Mouse (Mus musculus) midbrain, embryonic 13.5 days (tissue): Measurements from ENCODE around the gene Sestd1. TPM values are rescaled to one million over a fixed set of nuclear protein-coding genes. Genes with fewer than 3 reads are reported as not detected.

ENCODE experiments used
- ATAC-seq: fragments of 200-750 bp; cut with Nextera tagmentation; 2 replicates; pipeline ENCODE4 v1.8.0; 2017; ENCODE audit warnings: mild to moderate bottlenecking, moderate TSS enrichment, moderate library complexity
- H3K27ac ChIP-seq: fragments of 300-500 bp; sonication (generic); 2 replicates; pipeline ENCODE4 v1.5.1; 2015; ENCODE audit warnings: inconsistent platforms, mild to moderate bottlenecking, moderate library complexity
- H3K27me3 ChIP-seq: fragments of 300-500 bp; sonication (generic); 2 replicates; pipeline ENCODE4 v1.6.1; 2015; ENCODE audit warnings: mild to moderate bottlenecking, inconsistent platforms
- H3K36me3 ChIP-seq: fragments of 300-500 bp; sonication (generic); 2 replicates; pipeline ENCODE4 v1.6.1; 2015; ENCODE audit warnings: mild to moderate bottlenecking, inconsistent platforms
- H3K4me1 ChIP-seq: fragments of 300-500 bp; sonication (generic); replicated peaks from 2 replicates; pipeline ENCODE4 v1.6.1; 2015; ENCODE audit warnings: inconsistent platforms
- H3K4me2 ChIP-seq: fragments of 300-500 bp; sonication (generic); replicated peaks from 2 replicates; pipeline ENCODE4 v1.6.1; 2015; ENCODE audit warnings: moderate library complexity, mild to moderate bottlenecking, inconsistent platforms
- H3K4me3 ChIP-seq: fragments of 300-500 bp; sonication (generic); replicated peaks from 2 replicates; pipeline ENCODE4 v1.5.1; 2015; ENCODE audit warnings: mild to moderate bottlenecking, inconsistent platforms
- H3K9ac ChIP-seq: fragments of 300-500 bp; sonication (generic); replicated peaks from 2 replicates; pipeline ENCODE4 v1.6.1; 2015; ENCODE audit warnings: mild to moderate bottlenecking, inconsistent platforms
- H3K9me3 ChIP-seq: fragments of 300-500 bp; sonication (generic); 2 replicates; pipeline ENCODE4 v1.6.1; 2016; ENCODE audit warnings: mild to moderate bottlenecking, inconsistent platforms
- WGBS: fragments of 180-500 bp; shearing (Covaris S2); methylation state at CpG from one replicate; pipeline ENCODE4 v1.1.7; 2015; 5-methylcytosine and 5-hydroxymethylcytosine counted together
- polyA plus RNA-seq: library from polyadenylated mRNA; unstranded; fragments of >200 nt; fragmentation: Nextera tagmentation; extraction: Ambion mirVana; gene quantifications from 2 replicates; pipeline ENCODE4 v1.2.1, GENCODE M21; 2015

Gene Sestd1
- polyA plus RNA-seq, 1 experiment from 2014 or later: 28.2 TPM

DNA sequence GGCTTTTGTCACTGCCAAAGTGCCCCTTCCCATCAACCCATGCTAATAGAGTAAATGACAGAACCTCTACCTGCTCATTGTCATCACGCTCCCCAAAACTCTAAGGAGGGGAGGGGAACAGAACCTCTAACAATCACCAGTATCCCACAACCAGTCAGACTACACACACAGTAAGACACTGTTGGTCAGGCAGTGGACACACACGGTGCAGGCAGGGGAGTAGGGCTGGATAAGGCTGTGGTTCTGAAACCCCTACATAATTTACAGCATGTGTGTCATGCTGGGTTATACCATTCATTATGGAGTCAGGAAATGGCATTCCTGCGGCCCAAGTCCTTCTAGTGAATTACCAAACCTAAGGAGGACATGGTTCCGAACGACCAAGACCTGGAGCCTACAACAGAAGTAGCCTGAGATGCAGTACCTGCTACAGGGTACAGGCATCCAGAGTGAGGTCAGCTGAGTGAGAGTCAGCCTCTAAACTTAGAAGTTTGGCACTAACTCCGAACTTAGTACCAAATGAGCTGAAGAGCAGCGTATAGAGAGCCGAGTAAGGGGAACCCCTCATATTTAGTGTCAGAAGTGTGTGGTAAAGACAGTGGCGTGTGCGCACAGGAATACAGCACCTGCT, 33.1 kb downstream of the Sestd1 start:
- ATAC-seq: no peak
- H3K4me2 ChIP-seq: no peak overlapping the region
- no peak overlapping the region for H3K4me3 ChIP-seq
- no peaks in the 10 kb centered on the region; the same call in 1 of the 2 replicates for H3K9me3 ChIP-seq
- no peak overlapping the region for H3K27ac ChIP-seq
- peaks cover 14% of the 10 kb centered on the region for H3K36me3 ChIP-seq
- peaks cover 18% of the 10 kb centered on the region for H3K4me1 ChIP-seq
- no peaks in the 10 kb centered on the region for H3K27me3 ChIP-seq
- 0 out of 2 replicates have a peak overlapping the region, but pooled peaks have one; percentile 4 for H3K9ac ChIP-seq
- 96% methylated on average over 10 of the region's 10 CpGs for WGBS

DNA sequence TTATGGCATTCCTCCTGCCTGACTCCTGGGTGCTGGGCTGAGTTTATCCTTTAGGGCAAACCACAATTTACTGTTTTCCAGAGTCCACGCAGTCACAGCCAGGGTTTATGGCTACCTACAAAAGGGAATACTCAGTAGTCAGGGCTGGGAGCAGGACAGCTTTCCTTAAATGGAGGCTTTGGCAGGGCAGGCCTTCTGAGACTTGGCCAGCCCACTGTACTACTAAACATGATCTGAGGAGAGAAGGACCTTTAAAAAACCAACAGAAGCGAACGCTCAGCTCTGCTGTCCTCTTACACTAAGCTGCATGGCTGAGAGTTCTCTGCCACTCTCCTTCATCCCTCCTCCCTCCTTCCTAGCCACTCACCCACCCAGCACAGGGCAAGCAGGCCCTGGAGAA, 34.6 kb downstream of the Sestd1 start:
- WGBS: 76% methylated on average over 3 of the region's 3 CpGs
- H3K4me1 ChIP-seq: peaks cover 18% of the 10 kb centered on the region
- H3K27ac ChIP-seq: no peak overlapping the region
- no peak overlapping the region for H3K4me2 ChIP-seq
- ATAC-seq: no peak
- no peak overlapping the region for H3K9ac ChIP-seq
- H3K9me3 ChIP-seq: no peaks in the 10 kb centered on the region; the same call in 1 of the 2 replicates
- H3K4me3 ChIP-seq: no peak overlapping the region
- peaks cover 21% of the 10 kb centered on the region for H3K36me3 ChIP-seq
- no peaks in the 10 kb centered on the region for H3K27me3 ChIP-seq

DNA sequence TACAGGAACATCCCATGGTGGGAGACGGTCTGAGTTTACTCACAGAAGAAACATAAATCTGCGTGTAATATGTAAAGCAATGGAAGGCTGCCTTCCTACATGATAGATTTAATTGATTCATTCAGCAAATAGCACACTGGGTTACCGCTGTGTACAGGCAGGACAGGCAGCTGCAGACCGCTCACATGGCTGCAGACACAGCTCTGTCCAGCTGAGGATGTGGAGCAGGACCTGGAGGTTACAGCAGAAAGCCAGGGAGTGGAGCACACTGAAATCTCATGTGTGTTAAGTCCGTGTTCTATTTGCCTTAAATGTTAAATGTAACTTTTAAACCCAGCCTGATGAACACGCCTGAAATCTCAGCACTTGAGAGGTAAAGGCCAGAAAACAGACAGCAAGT, 38.1 kb downstream of the Sestd1 start:
- Histone ChIP-seq H3K36me3 (peaks cover 42% of the 10 kb centered on the region), H3K9ac (no peak overlapping the region), H3K4me1 (peaks cover 6% of the 10 kb centered on the region; the same call in 1 of the 2 replicates), H3K4me2 (no peak overlapping the region), H3K4me3 (no peak overlapping the region), H3K27ac (no peak overlapping the region), H3K27me3 (no peaks in the 10 kb centered on the region), H3K9me3 (no peaks in the 10 kb centered on the region; the same call in 1 of the 2 replicates)
- ATAC-seq: no peak
- WGBS: 92% methylated on average over 6 of the region's 6 CpGs

DNA sequence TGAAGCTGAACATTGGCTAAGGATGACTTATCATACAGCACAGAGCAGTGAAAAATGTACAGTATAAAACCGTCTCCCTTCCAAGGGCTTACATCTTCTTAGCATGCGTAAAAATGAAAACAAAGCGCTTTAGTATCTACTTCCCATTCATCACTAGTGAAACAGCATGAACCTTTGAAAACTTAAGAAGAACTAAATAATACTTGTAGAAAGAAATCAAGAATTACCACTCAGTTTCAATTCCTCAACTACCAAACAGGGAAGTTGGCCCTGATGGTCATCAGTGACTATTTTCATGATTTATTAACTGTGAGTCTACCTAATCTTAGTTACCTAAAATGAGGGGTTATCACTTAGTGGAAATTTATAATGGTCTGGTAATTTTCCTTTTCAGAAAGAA, 41.8 kb downstream of the Sestd1 start:
- H3K27me3 ChIP-seq: no peaks in the 10 kb centered on the region
- H3K4me1 ChIP-seq: no peaks in the 10 kb centered on the region
- no peak overlapping the region for H3K9ac ChIP-seq
- no peak for ATAC-seq
- H3K4me2 ChIP-seq: no peak overlapping the region
- no peaks in the 10 kb centered on the region for H3K9me3 ChIP-seq
- 94% methylated on average over 3 of the region's 3 CpGs for WGBS
- no peak overlapping the region for H3K27ac ChIP-seq
- peaks cover 50% of the 10 kb centered on the region for H3K36me3 ChIP-seq
- no peak overlapping the region for H3K4me3 ChIP-seq

DNA sequence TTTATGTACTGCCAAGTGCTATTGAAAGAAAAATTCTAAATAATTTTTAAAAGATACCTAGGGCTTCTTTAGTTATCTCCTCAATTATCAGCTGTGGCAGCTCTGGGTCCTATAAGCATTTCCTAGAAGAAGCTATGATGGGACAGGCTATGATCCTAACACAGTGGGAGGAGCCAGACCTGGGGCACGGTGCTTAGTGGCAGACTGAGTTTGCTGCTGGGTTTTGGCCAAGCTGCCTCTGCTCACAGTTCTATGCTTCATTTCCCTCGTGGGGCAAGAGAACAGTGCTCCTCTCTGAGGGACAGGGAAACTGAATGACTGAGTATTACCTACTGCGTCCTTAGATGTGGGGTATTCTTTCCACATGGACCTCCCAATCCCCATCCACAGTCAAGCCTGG, 42.3 kb downstream of the Sestd1 start:
- Histone ChIP-seq H3K27ac (no peak overlapping the region), H3K4me2 (no peak overlapping the region), H3K27me3 (no peaks in the 10 kb centered on the region), H3K4me3 (no peak overlapping the region), H3K36me3 (peaks cover 51% of the 10 kb centered on the region), H3K4me1 (no peaks in the 10 kb centered on the region), H3K9ac (no peak overlapping the region), H3K9me3 (no peaks in the 10 kb centered on the region)
- WGBS: 82% methylated on average over 3 of the region's 3 CpGs
- no peak for ATAC-seq

DNA sequence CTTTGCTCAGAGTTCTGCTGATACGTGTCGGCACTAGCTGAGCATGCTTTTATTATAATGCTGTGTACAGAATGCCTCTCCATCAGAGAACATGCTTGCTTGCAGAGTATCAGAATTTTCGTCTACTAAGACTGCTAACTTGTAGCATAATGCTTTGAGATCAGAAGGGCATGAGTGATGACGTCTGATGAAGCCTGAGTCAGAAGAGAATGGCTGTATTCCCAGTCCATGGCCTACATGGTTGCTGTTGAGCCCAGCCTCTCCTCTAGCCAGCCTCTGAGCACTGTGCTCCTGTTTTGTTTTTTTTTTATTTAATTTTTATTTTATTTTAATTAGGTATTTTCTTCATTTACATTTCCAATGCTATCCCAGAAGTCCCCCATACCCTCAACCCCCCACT, 43.5 kb downstream of the Sestd1 start:
- H3K9ac ChIP-seq: no peak overlapping the region
- no peaks in the 10 kb centered on the region for H3K4me1 ChIP-seq
- no peaks in the 10 kb centered on the region for H3K9me3 ChIP-seq
- ATAC-seq: no peak
- H3K4me2 ChIP-seq: no peak overlapping the region
- no peak overlapping the region for H3K27ac ChIP-seq
- H3K27me3 ChIP-seq: no peaks in the 10 kb centered on the region
- peaks cover 63% of the 10 kb centered on the region for H3K36me3 ChIP-seq
- WGBS: 91% methylated on average over 4 of the region's 4 CpGs
- no peak overlapping the region for H3K4me3 ChIP-seq

DNA sequence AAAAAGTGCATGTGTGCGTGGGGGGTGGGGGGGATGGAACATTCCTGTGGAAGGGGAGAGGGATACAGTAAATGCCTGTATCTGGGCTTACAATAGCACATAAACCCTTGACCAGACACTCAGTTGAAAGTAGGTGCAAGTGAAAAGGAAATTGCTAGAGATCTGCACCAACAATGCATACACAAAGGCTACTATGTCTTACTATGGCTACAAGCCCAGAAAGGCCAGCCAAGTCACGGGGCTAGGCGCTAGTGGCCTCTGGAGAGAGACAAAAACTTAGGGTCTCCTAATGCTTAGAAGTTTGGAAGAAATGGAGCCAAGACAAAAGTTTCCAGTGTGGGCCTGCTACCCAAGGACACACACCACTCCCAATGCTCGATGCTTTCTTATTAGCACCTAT, 44.5 kb downstream of the Sestd1 start:
- no peaks in the 10 kb centered on the region for H3K4me1 ChIP-seq
- no peak overlapping the region for H3K4me2 ChIP-seq
- no peaks in the 10 kb centered on the region for H3K27me3 ChIP-seq
- 87% methylated on average over 4 of the region's 4 CpGs for WGBS
- H3K4me3 ChIP-seq: no peak overlapping the region
- H3K36me3 ChIP-seq: peaks cover 65% of the 10 kb centered on the region
- no peak overlapping the region for H3K27ac ChIP-seq
- no peak overlapping the region for H3K9ac ChIP-seq
- H3K9me3 ChIP-seq: no peaks in the 10 kb centered on the region
- no peak for ATAC-seq

DNA sequence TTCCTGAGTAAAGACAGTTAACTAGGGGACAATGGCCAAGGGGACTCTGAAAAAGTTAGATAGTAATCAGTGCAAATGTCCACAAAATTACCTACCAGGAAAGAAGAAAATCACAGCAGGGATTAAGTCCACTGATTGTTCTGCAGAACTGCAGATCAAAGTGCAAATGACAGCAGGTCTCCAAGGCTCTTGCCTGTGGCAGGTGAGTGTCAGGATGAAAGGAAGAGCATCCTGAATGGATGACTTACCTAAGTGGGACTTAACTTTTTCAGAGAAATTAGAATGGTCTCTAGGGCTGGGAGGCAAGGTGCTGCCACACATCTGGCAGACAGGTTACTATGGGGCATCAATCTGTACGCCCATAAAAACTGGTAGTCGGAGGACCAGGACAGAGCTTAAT, 47.8 kb downstream of the Sestd1 start:
- no peak overlapping the region for H3K27ac ChIP-seq
- 92% methylated on average over 2 of the region's 2 CpGs for WGBS
- H3K9me3 ChIP-seq: no peaks in the 10 kb centered on the region
- H3K4me2 ChIP-seq: no peak overlapping the region
- no peaks in the 10 kb centered on the region for H3K27me3 ChIP-seq
- ATAC-seq: no peak
- no peak overlapping the region for H3K9ac ChIP-seq
- peaks cover 50% of the 10 kb centered on the region for H3K36me3 ChIP-seq
- no peak overlapping the region for H3K4me3 ChIP-seq
- H3K4me1 ChIP-seq: no peaks in the 10 kb centered on the region

DNA sequence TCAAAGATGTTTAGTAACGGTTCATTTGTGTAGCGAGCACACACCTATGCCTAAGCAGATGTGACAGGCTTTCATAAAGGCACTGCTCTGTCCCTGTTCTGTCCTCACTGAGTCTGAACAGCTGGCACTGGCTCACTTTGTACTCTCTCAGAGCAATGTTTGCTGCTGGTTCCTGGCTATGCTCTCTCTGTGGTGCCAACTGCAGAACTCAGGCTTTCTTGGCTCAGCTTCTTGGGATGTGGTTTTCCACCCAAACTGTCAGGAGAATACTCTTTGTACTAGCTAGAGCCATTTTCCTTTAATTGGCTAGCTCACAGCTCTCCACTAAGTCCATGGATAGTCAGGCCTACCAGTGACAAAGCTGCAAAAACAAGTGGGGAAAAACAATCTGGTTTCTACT, 59.4 kb downstream of the Sestd1 start:
- H3K4me1 ChIP-seq: no peaks in the 10 kb centered on the region
- peaks cover 16% of the 10 kb centered on the region for H3K36me3 ChIP-seq
- no peak overlapping the region for H3K4me2 ChIP-seq
- H3K27me3 ChIP-seq: no peaks in the 10 kb centered on the region
- H3K27ac ChIP-seq: no peak overlapping the region
- H3K9me3 ChIP-seq: no peaks in the 10 kb centered on the region
- 77% methylated on average over 2 of the region's 2 CpGs for WGBS
- H3K4me3 ChIP-seq: no peak overlapping the region
- no peak overlapping the region for H3K9ac ChIP-seq
- ATAC-seq: no peak

DNA sequence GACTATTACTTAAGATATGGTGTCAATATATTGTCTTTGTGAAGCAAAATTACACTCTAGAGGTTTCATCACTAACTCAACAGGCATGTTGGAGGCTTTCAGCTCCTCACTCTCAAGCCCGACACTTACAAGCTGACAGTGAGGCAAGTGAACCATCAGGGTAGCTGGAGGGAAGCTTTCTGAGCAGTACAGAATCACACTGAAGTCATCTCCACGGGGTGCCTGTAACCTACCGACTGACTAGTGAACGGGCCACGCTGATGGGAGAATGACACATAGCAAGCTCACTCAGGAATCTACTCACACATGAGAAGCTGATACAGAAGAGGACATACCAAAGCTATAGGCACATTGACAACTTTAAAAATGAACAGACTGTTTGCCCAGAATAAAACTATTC, 67.5 kb downstream of the Sestd1 start:
- no peak for ATAC-seq
- Histone ChIP-seq H3K9ac (no peak overlapping the region), H3K27ac (no peak overlapping the region), H3K9me3 (no peaks in the 10 kb centered on the region), H3K4me3 (no peak overlapping the region), H3K4me2 (no peak overlapping the region), H3K36me3 (peaks cover 52% of the 10 kb centered on the region), H3K4me1 (no peaks in the 10 kb centered on the region), H3K27me3 (no peaks in the 10 kb centered on the region)
- 76% methylated on average over 5 of the region's 5 CpGs for WGBS

DNA sequence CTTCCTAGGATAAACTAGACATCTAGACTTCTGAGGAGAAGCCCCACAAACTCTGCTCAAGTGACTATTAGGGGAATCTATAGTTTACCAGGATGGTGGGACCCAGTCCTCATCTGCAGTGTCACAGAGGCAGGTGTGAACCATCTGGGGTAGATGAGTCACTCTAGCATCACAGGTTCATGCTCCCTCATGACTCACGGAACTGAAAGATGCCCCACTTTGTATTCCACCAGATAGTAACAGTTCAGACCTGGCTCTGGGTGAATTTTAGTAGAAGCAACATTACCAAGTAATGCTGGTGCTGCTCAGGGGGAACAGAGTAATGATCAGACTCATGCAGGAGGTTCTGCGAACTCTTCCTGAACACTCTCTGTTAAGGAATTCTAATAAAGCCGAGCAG, 73.4 kb downstream of the Sestd1 start:
- Histone ChIP-seq H3K4me1 (no peaks in the 10 kb centered on the region), H3K27me3 (no peaks in the 10 kb centered on the region), H3K4me2 (no peak overlapping the region), H3K4me3 (no peak overlapping the region), H3K9me3 (no peaks in the 10 kb centered on the region), H3K36me3 (peaks cover 36% of the 10 kb centered on the region), H3K27ac (no peak overlapping the region), H3K9ac (no peak overlapping the region)
- ATAC-seq: no peak
- WGBS: 92% methylated on average over 3 of the region's 3 CpGs

DNA sequence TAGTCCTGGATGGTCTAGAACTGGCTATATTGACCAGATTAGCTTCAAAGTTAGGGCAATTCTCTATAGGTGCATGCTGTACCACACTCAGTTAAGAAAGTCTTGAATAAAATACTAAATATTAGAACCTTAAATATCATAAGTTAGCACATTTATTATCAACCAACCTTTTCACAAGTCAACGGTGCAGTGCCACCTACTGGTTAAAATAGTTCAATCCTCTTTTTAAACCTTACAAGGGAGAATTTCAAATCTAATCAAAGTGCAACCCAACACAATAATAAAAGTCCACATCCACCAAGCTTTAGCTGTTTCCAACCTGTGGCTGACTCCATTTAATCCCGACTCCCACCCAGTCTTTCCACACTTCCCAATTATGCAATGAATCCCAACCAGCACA, 76.5 kb downstream of the Sestd1 start:
- no peaks in the 10 kb centered on the region for H3K27me3 ChIP-seq
- WGBS: 58% methylated on average over 2 of the region's 2 CpGs
- no peak overlapping the region for H3K4me2 ChIP-seq
- H3K27ac ChIP-seq: no peak overlapping the region
- no peaks in the 10 kb centered on the region for H3K9me3 ChIP-seq
- no peak overlapping the region for H3K9ac ChIP-seq
- ATAC-seq: no peak
- no peaks in the 10 kb centered on the region for H3K4me1 ChIP-seq
- peaks cover 24% of the 10 kb centered on the region for H3K36me3 ChIP-seq
- no peak overlapping the region for H3K4me3 ChIP-seq

DNA sequence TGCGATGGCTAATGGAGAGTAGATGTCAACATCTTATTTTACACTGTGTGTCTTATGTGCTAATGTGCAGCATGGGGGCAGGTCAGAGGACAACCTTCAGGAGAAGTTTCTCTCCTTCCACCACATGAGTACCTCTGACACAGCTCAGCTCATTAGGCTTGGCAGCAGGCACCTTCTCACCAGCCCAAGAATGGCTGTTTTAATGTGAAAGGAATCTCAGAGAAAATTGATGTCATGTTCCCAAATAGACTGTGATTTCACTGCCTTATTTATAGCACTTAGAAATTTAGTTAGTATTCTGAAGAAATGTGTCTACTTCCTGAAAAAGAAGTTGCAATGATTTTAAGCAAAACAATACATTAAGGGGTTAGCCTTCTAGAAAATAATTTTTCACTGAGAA, 78.5 kb downstream of the Sestd1 start:
- ATAC-seq: no peak
- Histone ChIP-seq H3K9ac (no peak overlapping the region), H3K36me3 (peaks cover 17% of the 10 kb centered on the region), H3K27me3 (no peaks in the 10 kb centered on the region), H3K4me1 (no peaks in the 10 kb centered on the region), H3K9me3 (no peaks in the 10 kb centered on the region), H3K4me3 (no peak overlapping the region), H3K27ac (no peak overlapping the region), H3K4me2 (no peak overlapping the region)
- WGBS: 100% methylated on average over 1 of the region's 1 CpGs
